Mouse (Mus musculus) midbrain, embryonic 11.5 days (tissue): ENCODE measurements around the gene Taok2. TPM values are rescaled to one million over a fixed set of nuclear protein-coding genes. Genes with fewer than 3 reads are reported as not detected.

Experiments
- polyA plus RNA-seq: library from polyadenylated mRNA; unstranded; fragments of >200 nt; fragmentation: Nextera tagmentation; extraction: Ambion mirVana; gene quantifications from 2 replicates; pipeline ENCODE4 v1.2.1, GENCODE M21; 2014

Gene Taok2
- polyA plus RNA-seq, 1 experiment from 2014 or later: 27.2 TPM

Other genes starting within 250 kb of the Taok2 start
- 44.4 and 49.4 TPM in 2 replicates for gene Sgf29, start 235.4 kb downstream of the Taok2 start, polyA plus RNA-seq
- 0.10 and 0.69 TPM in 2 replicates for gene Sult1a1, start 208.3 kb downstream of the Taok2 start, polyA plus RNA-seq
- gene Bola2, start 189.3 kb downstream of the Taok2 start, polyA plus RNA-seq: 158 and 180 TPM in 2 replicates
- 10.2 and 10.3 TPM in 2 replicates for gene Slx1b, start 188.9 kb downstream of the Taok2 start, polyA plus RNA-seq
- 46.2 TPM in 2 replicates for gene Coro1a, start 176.9 kb downstream of the Taok2 start, polyA plus RNA-seq
- 41.0 and 45.2 TPM in 2 replicates for gene Mapk3, start 125.1 kb downstream of the Taok2 start, polyA plus RNA-seq
- gene Gdpd3, start 118.4 kb downstream of the Taok2 start, polyA plus RNA-seq: 0.57 and 0.86 TPM in 2 replicates
- gene Ypel3, start 107.7 kb downstream of the Taok2 start, polyA plus RNA-seq: 87.8 and 91.5 TPM in 2 replicates
- gene Tbx6, start 103.2 kb downstream of the Taok2 start, polyA plus RNA-seq: 0.20 and 0.43 TPM in 2 replicates
- 335 and 336 TPM in 2 replicates for gene Ppp4c, start 92.2 kb downstream of the Taok2 start, polyA plus RNA-seq
- 10.5 and 11.1 TPM in 2 replicates for gene Fam57b, start 87.0 kb downstream of the Taok2 start, polyA plus RNA-seq
- gene 4930451I11Rik, start 53.1 kb downstream of the Taok2 start, polyA plus RNA-seq: not detected in 2 replicates
- 4.1 and 4.8 TPM in 2 replicates for gene Doc2a, start 37.3 kb downstream of the Taok2 start, polyA plus RNA-seq
- 23.8 and 28.4 TPM in 2 replicates for gene Hirip3, start 22.7 kb downstream of the Taok2 start, polyA plus RNA-seq
- gene Ino80e, start 22.3 kb downstream of the Taok2 start, polyA plus RNA-seq: 92.6 and 99.7 TPM in 2 replicates
- gene Tmem219, start 38.2 kb upstream of the Taok2 start, polyA plus RNA-seq: 25.6 and 26.5 TPM in 2 replicates
- 26.5 and 26.8 TPM in 2 replicates for gene Kctd13, start 44.2 kb upstream of the Taok2 start, polyA plus RNA-seq
- 1.2 and 1.5 TPM in 2 replicates for gene Asphd1, start 64.9 kb upstream of the Taok2 start, polyA plus RNA-seq
- 7.8 and 9.9 TPM in 2 replicates for gene Sez6l2, start 65.9 kb upstream of the Taok2 start, polyA plus RNA-seq
- gene Cdipt, start 91.2 kb upstream of the Taok2 start, polyA plus RNA-seq: 66.4 and 67.4 TPM in 2 replicates
- 1.3 and 1.4 TPM in 2 replicates for gene Cdiptos, start 91.4 kb upstream of the Taok2 start, polyA plus RNA-seq
- 2.8 and 3.0 TPM in 2 replicates for gene Mvp, start 129.9 kb upstream of the Taok2 start, polyA plus RNA-seq
- gene Pagr1b, start 131.8 kb upstream of the Taok2 start, polyA plus RNA-seq: not detected in 2 replicates
- 59.0 and 70.6 TPM in 2 replicates for gene Pagr1a, start 132.6 kb upstream of the Taok2 start, polyA plus RNA-seq
- gene Gm42742, start 136.4 kb upstream of the Taok2 start, polyA plus RNA-seq: 58.8 and 68.8 TPM in 2 replicates
- 2.6 and 4.0 TPM in 2 replicates for gene Prrt2, start 136.5 kb upstream of the Taok2 start, polyA plus RNA-seq
- gene Maz, start 142.3 kb upstream of the Taok2 start, polyA plus RNA-seq: 64.3 and 80.7 TPM in 2 replicates
- gene Kif22, start 157.8 kb upstream of the Taok2 start, polyA plus RNA-seq: 178 and 195 TPM in 2 replicates
- gene Zg16, start 202.6 kb upstream of the Taok2 start, polyA plus RNA-seq: not detected in 2 replicates
- gene AI467606, start 206.7 kb upstream of the Taok2 start, polyA plus RNA-seq: 1.3 and 1.7 TPM in 2 replicates
- 5.7 and 6.2 TPM in 2 replicates for gene Qprt, start 237.5 kb upstream of the Taok2 start, polyA plus RNA-seq